Mouse (Mus musculus) liver, embryonic 14.5 days (tissue): ENCODE data around the gene Chst8. TPM values are rescaled to one million over a fixed set of nuclear protein-coding genes. Genes with fewer than 3 reads are reported as not detected.

ENCODE experiments used
- ATAC-seq: fragments of 200-750 bp; cut with Nextera tagmentation; 2 replicates; pipeline ENCODE4 v1.8.0; 2017; ENCODE audit warnings: moderate number of reproducible peaks, mild to moderate bottlenecking, moderate library complexity; ENCODE audit not compliant: insufficient read depth
- DNase-seq, 3 experiments: peaks; one replicate each; pipeline ENCODE4 v3.0.0-alpha.2; 2012 to 2013; ENCODE audit warnings: low read depth in 3 of 3, low spot score in 3 of 3
- H3K27ac ChIP-seq: fragments of 300-500 bp; sonication (generic); 2 replicates; pipeline ENCODE4 v1.5.1; 2014; ENCODE audit warnings: moderate library complexity, mild to moderate bottlenecking, control low read depth, inconsistent platforms
- H3K27me3 ChIP-seq: fragments of 300-500 bp; sonication (generic); 2 replicates; pipeline ENCODE4 v1.6.1; 2014; ENCODE audit warnings: mild to moderate bottlenecking, low read length, moderate library complexity; ENCODE audit not compliant: control insufficient read depth, insufficient read depth
- H3K36me3 ChIP-seq: fragments of 300-500 bp; sonication (generic); replicated peaks from 2 replicates; pipeline ENCODE4 v1.6.1; 2014; ENCODE audit warnings: low read depth; ENCODE audit not compliant: control insufficient read depth, insufficient read depth
- H3K4me1 ChIP-seq, 2 experiments: fragments of 200-500 bp in 1 of 2; fragments of 300-500 bp in 1 of 2; sonication (generic) in 1 of 2; replicated peaks; 2 replicates each; pipeline ENCODE4 v1.6.1; 2012 to 2014; ENCODE audit warnings: antibody characterized with exemption in 1 of 2, inconsistent platforms in 1 of 2, low read length in 1 of 2; ENCODE audit not compliant: control insufficient read depth in 2 of 2, insufficient read depth in 2 of 2
- H3K4me2 ChIP-seq: fragments of 300-500 bp; sonication (generic); 2 replicates; pipeline ENCODE4 v1.6.1; 2014; ENCODE audit warnings: low read depth, mild to moderate bottlenecking, control low read depth, moderate library complexity
- H3K4me3 ChIP-seq, 2 experiments: fragments of 200-500 bp in 1 of 2; fragments of 300-500 bp in 1 of 2; sonication (generic) in 1 of 2; 2 replicates each; pipeline ENCODE4 v1.5.1; 2012 to 2014; ENCODE audit warnings: low read depth in 2 of 2, low read length in 2 of 2, mild to moderate bottlenecking in 2 of 2, control low read depth in 1 of 2, inconsistent platforms in 1 of 2, moderate library complexity in 1 of 2; ENCODE audit not compliant: insufficient read depth in 1 of 2
- H3K9ac ChIP-seq: fragments of 300-500 bp; sonication (generic); replicated peaks from 2 replicates; pipeline ENCODE4 v1.6.1; 2014; ENCODE audit warnings: mild to moderate bottlenecking, control low read depth, moderate library complexity
- H3K9me3 ChIP-seq: fragments of 300-500 bp; sonication (generic); 2 replicates; pipeline ENCODE4 v1.6.1; 2016; ENCODE audit warnings: low read length, mixed read lengths; ENCODE audit not compliant: control insufficient read depth
- CTCF ChIP-seq: IDR thresholded peaks from 2 replicates; pipeline ENCODE4 v1.5.1; 2016; ENCODE audit warnings: antibody characterized with exemption, low read depth, control low read depth
- EP300 ChIP-seq: IDR thresholded peaks from 2 replicates; pipeline ENCODE4 v1.6.1; 2016; ENCODE audit warnings: antibody characterized with exemption, low read depth
- WGBS: fragments of 180-500 bp; shearing (Covaris S2); extraction: QIAGEN DNeasy Blood & Tissue Kit; methylation state at CpG from one replicate; pipeline ENCODE4 v1.1.7; 2014; ENCODE audit not compliant: insufficient replicate concordance; 5-methylcytosine and 5-hydroxymethylcytosine counted together
- polyA plus RNA-seq, 2 experiments: library from polyadenylated mRNA; depleted of rRNA in 1 of 2; stranded (reverse) in 1 of 2; unstranded in 1 of 2; fragments of >200 nt; fragmentation: Nextera tagmentation in 1 of 2; extraction: Ambion mirVana in 1 of 2; gene quantifications; 2 replicates each; pipeline versions ENCODE4 v1.2.1 to v1.2.3; 2012 to 2014

Chst8 gene
- polyA plus RNA-seq, 2 experiments = 0.25 to 0.37 TPM

DNA sequence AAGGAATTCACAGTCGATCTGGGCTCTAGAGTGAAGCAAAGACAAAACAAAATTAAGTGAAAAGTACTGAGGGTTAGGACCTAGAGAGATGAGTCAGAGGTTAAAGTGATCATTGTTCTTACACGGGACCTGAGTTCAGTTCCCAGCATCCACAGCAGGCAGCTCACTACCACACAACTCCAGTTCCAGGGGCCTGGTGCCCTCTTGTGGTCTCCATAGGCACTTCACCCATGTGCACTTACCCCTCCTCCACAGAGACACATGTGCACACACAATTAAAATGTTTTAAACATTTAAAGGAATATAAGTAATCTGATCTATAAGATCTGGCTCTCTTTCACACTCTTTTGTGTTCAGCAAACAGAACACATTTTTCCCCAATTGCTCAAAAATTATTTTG lies 31.3 kb downstream of the Chst8 start:
- no peaks in the 10 kb centered on the region for H3K27me3 ChIP-seq
- no peak overlapping the region for H3K9ac ChIP-seq
- no peaks in the 10 kb centered on the region for H3K36me3 ChIP-seq
- 58% methylated on average over 2 of the region's 2 CpGs for WGBS
- H3K4me2 ChIP-seq = no peak overlapping the region
- H3K4me1 ChIP-seq = no peaks in the 10 kb centered on the region
- no peak overlapping the region for H3K4me3 ChIP-seq
- H3K27ac ChIP-seq = no peak overlapping the region
- TF ChIP-seq CTCF (peak; percentile 40), EP300 (no peak)
- H3K9me3 ChIP-seq = no peaks in the 10 kb centered on the region
- ATAC-seq (no peak), DNase-seq (no peak)

DNA sequence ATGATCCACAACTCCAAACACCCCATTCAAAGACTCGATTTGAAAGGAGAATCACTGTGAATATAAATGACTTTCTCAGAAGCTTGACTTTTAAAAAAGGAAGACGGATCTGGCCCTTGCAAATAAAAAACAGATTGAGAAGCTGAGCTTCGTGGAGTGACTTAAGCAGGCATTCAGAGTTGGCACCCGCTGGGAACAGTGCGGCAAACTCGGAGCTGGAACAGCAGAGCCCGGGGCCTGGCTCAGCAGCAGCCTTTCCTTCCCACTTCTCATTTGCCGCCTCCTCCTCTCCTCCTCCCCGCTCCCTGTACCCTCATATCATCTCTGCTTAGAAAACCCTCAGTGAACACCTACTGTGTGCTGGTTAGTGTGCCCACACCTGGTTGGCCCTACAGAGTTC lies 34.1 kb downstream of the Chst8 start:
- no peaks in the 10 kb centered on the region for H3K36me3 ChIP-seq
- no peak overlapping the region for H3K4me2 ChIP-seq
- H3K27me3 ChIP-seq = no peaks in the 10 kb centered on the region
- H3K4me1 ChIP-seq = no peaks in the 10 kb centered on the region
- H3K9me3 ChIP-seq = no peaks in the 10 kb centered on the region
- TF ChIP-seq EP300 (no peak), CTCF (no peak)
- H3K27ac ChIP-seq = no peak overlapping the region
- ATAC-seq = no peak
- 40% methylated on average over 9 of the region's 9 CpGs for WGBS
- H3K4me3 ChIP-seq = no peak overlapping the region
- DNase-seq = no peak
- H3K9ac ChIP-seq = no peak overlapping the region

DNA sequence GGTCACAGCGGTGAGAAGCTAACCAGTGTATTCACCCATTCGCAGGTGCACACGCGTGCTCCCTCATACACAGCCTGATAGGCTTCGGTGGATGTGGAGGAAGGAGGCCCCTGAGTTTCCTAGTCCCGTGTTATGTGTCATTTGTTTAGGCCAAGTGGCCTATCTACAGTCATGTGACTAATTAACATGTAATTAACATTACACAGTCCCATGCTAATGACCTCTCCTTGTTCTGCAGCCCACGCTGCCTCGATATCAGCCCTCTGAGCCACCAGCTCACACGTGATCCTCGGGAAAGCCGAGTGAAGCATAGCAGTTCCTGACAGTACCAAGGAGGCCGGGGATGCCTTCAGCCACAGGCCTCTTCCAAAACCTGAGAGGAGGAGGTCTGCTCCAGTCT lies 36.9 kb downstream of the Chst8 start:
- Histone ChIP-seq H3K9me3 (no peaks in the 10 kb centered on the region), H3K36me3 (no peaks in the 10 kb centered on the region), H3K27me3 (no peaks in the 10 kb centered on the region), H3K9ac (no peak overlapping the region), H3K4me2 (no peak overlapping the region), H3K27ac (no peak overlapping the region), H3K4me3 (no peak overlapping the region), H3K4me1 (no peaks in the 10 kb centered on the region)
- ATAC-seq (no peak), DNase-seq (no peak)
- TF ChIP-seq CTCF (no peak), EP300 (no peak)
- 71% methylated on average over 12 of the region's 12 CpGs for WGBS

DNA sequence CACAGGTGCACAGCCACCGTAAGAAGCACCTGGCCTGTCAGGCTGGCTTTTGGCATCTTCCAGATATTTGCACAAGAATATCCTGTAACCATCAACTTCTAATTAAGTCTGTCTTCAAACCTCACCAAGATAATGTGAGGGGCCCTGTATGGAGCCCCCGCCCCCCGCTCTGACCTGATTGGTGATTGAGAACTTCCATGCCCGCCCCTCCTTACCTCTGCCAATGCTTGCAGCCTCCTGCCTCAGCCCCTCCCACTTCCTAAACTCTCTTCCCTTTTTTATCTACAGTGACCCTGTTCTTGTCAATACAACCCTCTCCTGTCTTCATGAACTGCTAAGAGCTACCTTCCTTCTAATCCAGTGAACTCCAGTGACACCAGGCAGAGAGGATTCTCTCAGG lies 37.6 kb downstream of the Chst8 start:
- H3K27me3 ChIP-seq = no peaks in the 10 kb centered on the region
- H3K9me3 ChIP-seq = no peaks in the 10 kb centered on the region
- no peak overlapping the region for H3K27ac ChIP-seq
- H3K9ac ChIP-seq = no peak overlapping the region
- 59% methylated on average over 4 of the region's 4 CpGs for WGBS
- DNase-seq (no peak), ATAC-seq (no peak)
- TF ChIP-seq CTCF (no peak), EP300 (no peak)
- H3K4me3 ChIP-seq = no peak overlapping the region
- H3K4me1 ChIP-seq = no peaks in the 10 kb centered on the region
- no peak overlapping the region for H3K4me2 ChIP-seq
- no peaks in the 10 kb centered on the region for H3K36me3 ChIP-seq

DNA sequence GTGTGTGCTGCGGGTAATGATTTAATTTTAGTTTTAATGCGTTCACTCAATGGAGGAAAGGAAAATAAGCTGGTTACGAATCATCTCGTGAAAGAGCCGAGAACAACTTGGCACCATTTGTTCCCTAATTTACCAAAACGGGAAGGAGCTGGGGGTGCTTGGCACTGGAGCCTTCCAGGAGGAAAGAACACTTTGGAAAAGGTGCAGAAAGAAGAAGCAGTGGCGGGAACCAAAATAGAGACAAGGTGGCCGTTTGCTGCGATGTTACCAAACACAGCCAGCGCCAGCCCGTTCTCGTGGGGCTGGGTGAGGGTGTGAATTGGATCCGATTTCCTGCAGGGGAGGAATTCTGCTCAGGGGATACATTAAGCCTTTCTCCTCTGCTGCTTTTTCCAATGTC lies 38.5 kb downstream of the Chst8 start:
- 32% methylated on average over 13 of the region's 13 CpGs for WGBS
- no peak for ATAC-seq
- no peak overlapping the region for H3K27ac ChIP-seq

GRCm38 (mm10) chr7:34773309-34773708 lies 39.2 kb downstream of the Chst8 start:
- Histone ChIP-seq H3K9ac (no peak overlapping the region), H3K36me3 (no peaks in the 10 kb centered on the region), H3K27ac (no peak overlapping the region), H3K4me3 (no peak overlapping the region), H3K4me2 (no peak overlapping the region), H3K9me3 (no peaks in the 10 kb centered on the region), H3K27me3 (no peaks in the 10 kb centered on the region), H3K4me1 (no peaks in the 10 kb centered on the region)
- WGBS = 65% methylated on average over 5 of the region's 5 CpGs
- TF ChIP-seq EP300 = no peak
- no peak for TF ChIP-seq CTCF
- DNase-seq = no peak
- no peak for ATAC-seq

More for the DNA sequence above, 38.5 kb downstream of the Chst8 start:
- Histone ChIP-seq H3K9me3 (no peaks in the 10 kb centered on the region), H3K4me3 (no peak overlapping the region), H3K36me3 (no peaks in the 10 kb centered on the region), H3K27me3 (no peaks in the 10 kb centered on the region), H3K4me2 (no peak overlapping the region), H3K4me1 (no peaks in the 10 kb centered on the region), H3K9ac (no peak overlapping the region)
- no peak for DNase-seq
- TF ChIP-seq CTCF (no peak), EP300 (no peak)
